19 mouse cellular contexts compared by ENCODE assay signal in genomic region chr3:130694705-130695104, GRCm38 (mm10). TPM values are rescaled to one million over a fixed set of nuclear protein-coding genes. Genes with fewer than 3 reads are reported as not detected.
A peak's percentile ranks its signal among the peaks of the same experiment; 100 is the strongest.
DNase-seq lines count a peak whose midpoint lies in the region; ATAC-seq and TF ChIP-seq lines count a peak whose summit lies in the region.
"Had no signal": no experiment of that assay in that cellular context is flagged by ENCODE, and none has a peak within 500 bp of the region (broad histone marks: within the 10 kb centered on the region; RNA-seq: fewer than 3 reads in every experiment).

No protein-coding gene starts in this region.

- no peak for TF ChIP-seq CTCF in liver, adult 2 months (IDR thresholded peaks at IDR 0.05; ENCODE audit: low read depth, low read length)
- TF ChIP-seq CTCF in ES-Bruce4 (IDR thresholded peaks at IDR 0.05; ENCODE audit: low read depth, low read length): no peak

- peaks cover 10% of the 10 kb centered on the region for H3K4me1 ChIP-seq in liver, adult 2 months (ENCODE audit: control insufficient read depth, insufficient read depth, low read length)
- H3K4me1 ChIP-seq in liver, embryonic 11.5 days (replicated peaks; ENCODE audit: control insufficient read depth, insufficient read depth, low read length): peaks cover 6% of the 10 kb centered on the region
- peaks cover under 1% of the 10 kb centered on the region for H3K4me1 ChIP-seq in ES-Bruce4 (ENCODE audit: control insufficient read depth, insufficient read depth, low read length)

- no peaks in the 10 kb centered on the region for H3K9me3 ChIP-seq in liver, embryonic 11.5 days (ENCODE audit: control insufficient read depth, low read length)
- H3K9me3 ChIP-seq in ES-Bruce4 (replicated peaks; ENCODE audit: control insufficient read depth, insufficient read depth, low read length, poor library complexity, severe bottlenecking): no peaks in the 10 kb centered on the region
- H3K9me3 ChIP-seq: embryonic facial prominence, embryonic 10.5 days had no signal

- no peak overlapping the region for H3K4me3 ChIP-seq in liver, adult 2 months (ENCODE audit: insufficient read depth, low read depth, low read length)
- H3K4me3 ChIP-seq in liver, embryonic 11.5 days (ENCODE audit: low read depth, low read length): no peak overlapping the region
- peak overlapping the region; percentile 25; the same call in 1 of the 2 replicates for H3K4me3 ChIP-seq in ES-Bruce4 (ENCODE audit: low read depth, low read length)
- H3K4me3 ChIP-seq: embryonic facial prominence, embryonic 10.5 days had no signal

- TF ChIP-seq EP300 in ES-Bruce4 (IDR thresholded peaks at IDR 0.05; ENCODE audit: insufficient read depth, low read depth, low read length): no peak

- no peak overlapping the region for H3K27ac ChIP-seq in liver, adult 2 months (replicated peaks; ENCODE audit: insufficient read depth, low read depth, low read length)
- no peak overlapping the region for H3K27ac ChIP-seq in liver, embryonic 11.5 days (ENCODE audit: low read depth, low read length)
- H3K27ac ChIP-seq in ES-Bruce4 (ENCODE audit: insufficient read depth, low read length): peak overlapping the region; percentile 23; the same call in 1 of the 2 replicates
- H3K27ac ChIP-seq: embryonic facial prominence, embryonic 10.5 days; liver, embryonic 14.5 days had no signal

- no peak overlapping the region for H3K9ac ChIP-seq in liver, adult 2 months (ENCODE audit: low read depth, low read length)
- H3K9ac ChIP-seq in liver, embryonic 11.5 days (ENCODE audit: low read depth, low read length): no peak overlapping the region
- H3K9ac ChIP-seq in ES-Bruce4 (ENCODE audit: low read depth, poor library complexity, severe bottlenecking): no peak overlapping the region
- H3K9ac ChIP-seq: liver, embryonic 14.5 days had no signal

- WGBS in liver, adult 2 months: 81% methylated on average over 7 of the region's 7 CpGs
- WGBS in liver, embryonic 11.5 days: 91% methylated on average over 7 of the region's 7 CpGs

- H3K79me2 ChIP-seq in liver, adult 2 months (ENCODE audit: control insufficient read depth, insufficient read depth, low read length): no peaks in the 10 kb centered on the region

- H3K36me3 ChIP-seq in liver, adult 2 months (ENCODE audit: control insufficient read depth, insufficient read depth, low read length): peaks cover 19% of the 10 kb centered on the region; the same call in 1 of the 2 replicates
- peaks cover 26% of the 10 kb centered on the region for H3K36me3 ChIP-seq in liver, embryonic 11.5 days (ENCODE audit: control insufficient read depth, insufficient read depth, low read length)
- peaks cover 9% of the 10 kb centered on the region for H3K36me3 ChIP-seq in ES-Bruce4 (ENCODE audit: control insufficient read depth, insufficient read depth, low read length, poor library complexity, severe bottlenecking)

- no peak overlapping the region for H3K4me2 ChIP-seq in liver, embryonic 11.5 days

- TF ChIP-seq POLR2A in liver, adult 2 months (IDR thresholded peaks at IDR 0.05; ENCODE audit: extremely low read depth, insufficient read depth, low read length): no peak
- peak; percentile 49 for TF ChIP-seq POLR2A in ES-Bruce4 (IDR thresholded peaks at IDR 0.05; ENCODE audit: insufficient read depth, low read length)

- ATAC-seq in liver, embryonic 11.5 days (replicated peaks; ENCODE audit: low FRiP score): no peak
- ATAC-seq in granulocyte monocyte progenitor cell, adult 5-6 weeks (replicated peaks; ENCODE audit: poor library complexity, severe bottlenecking): peak; percentile 38; the same call in 1 of the 2 replicates
- ATAC-seq: CD4-positive, CD25-positive, alpha-beta regulatory T cell, adult 4 months; forebrain, embryonic 14.5 days had no signal

- no peaks in the 10 kb centered on the region for H3K27me3 ChIP-seq in liver, adult 2 months (ENCODE audit: control insufficient read depth, insufficient read depth, low read length)
- H3K27me3 ChIP-seq in liver, embryonic 11.5 days (replicated peaks; ENCODE audit: control insufficient read depth, insufficient read depth, low read length): no peaks in the 10 kb centered on the region
- H3K27me3 ChIP-seq in ES-Bruce4 (ENCODE audit: control insufficient read depth, insufficient read depth, low read length, poor library complexity, severe bottlenecking): no peaks in the 10 kb centered on the region

- peak; percentile 58 for DNase-seq in liver, adult 2 months (ENCODE audit: extremely low read depth, low read depth, low spot score)
- DNase-seq in liver, embryonic 11.5 days (ENCODE audit: low spot score): no peak
- DNase-seq in 416B (ENCODE audit: low read depth): peak; percentile 77
- DNase-seq in kidney, adult 8-10 months: no peak
- DNase-seq in kidney, postnatal 10 days: no peak
- DNase-seq: cerebellum, adult 11-12 months; cerebellum, postnatal 36 days; heart, adult 11 months; heart, postnatal 4 days; kidney, adult 18-20 months; kidney, postnatal 36 days; layer of hippocampus, adult 9-11 months; right cerebral cortex, postnatal 4 days had no signal

RNA-seq across cellular contexts. Expression of gene Ostc, which starts 14.5 kb away (rescaled TPM):
- total RNA-seq in liver, adult 2 months (2014; rRNA removed): 130 and 135 TPM in 2 replicates
- 42.9 and 49.5 TPM in 2 replicates for polyA plus RNA-seq in liver, adult 2 months (2012; rRNA removed)
- 314 and 321 TPM in 2 replicates for polyA plus RNA-seq in liver, embryonic 11.5 days (2014; fragmentation: Nextera tagmentation; extraction: Ambion mirVana)
- polyA plus RNA-seq in ES-Bruce4 (2011; ENCODE audit: insufficient read depth, insufficient read length, low read depth, missing spikeins): 170 and 180 TPM in 2 replicates
- 261 and 276 TPM in 2 replicates for total RNA-seq in granulocyte monocyte progenitor cell, adult 5-6 weeks (2014; fragmentation: Nextera tagmentation)
- 302 and 356 TPM in 2 replicates for total RNA-seq in granulocyte monocyte progenitor cell, adult 5-6 weeks (2017)

RNA-seq across cellular contexts. Expression of gene Rpl34, which starts 35.5 kb away (rescaled TPM):
- 688 and 745 TPM in 2 replicates for total RNA-seq in liver, adult 2 months (2014; rRNA removed)
- polyA plus RNA-seq in liver, adult 2 months (2012; rRNA removed): 420 and 499 TPM in 2 replicates
- 1,055 and 1,138 TPM in 2 replicates for polyA plus RNA-seq in liver, embryonic 11.5 days (2014; fragmentation: Nextera tagmentation; extraction: Ambion mirVana)
- 1,289 and 1,419 TPM in 2 replicates for polyA plus RNA-seq in ES-Bruce4 (2011; ENCODE audit: insufficient read depth, insufficient read length, low read depth, missing spikeins)
- total RNA-seq in granulocyte monocyte progenitor cell, adult 5-6 weeks (2014; fragmentation: Nextera tagmentation): 2,558 and 2,686 TPM in 2 replicates
- 2,815 and 3,056 TPM in 2 replicates for total RNA-seq in granulocyte monocyte progenitor cell, adult 5-6 weeks (2017)

Comparison
In these comparisons a context has a peak if more than half of its experiments do, and no peak if none do; other contexts are left out.
1. DNase-seq: peak in liver, adult 2 months (single experiment) and 416B (single experiment); none in liver, embryonic 11.5 days (single experiment), kidney, adult 8-10 months (0 of 2) and kidney, postnatal 10 days (single experiment).